In genomic region chr2:75422798-75423685, GRCm38 (mm10) we compare ENCODE assay signal across 14 mouse cellular contexts.
DNase-seq lines count a peak whose midpoint lies in the region; ATAC-seq and TF ChIP-seq lines count a peak whose summit lies in the region.
"Had no signal": no experiment of that assay in that cellular context is flagged by ENCODE, and none has a peak within 500 bp of the region (broad histone marks: within the 10 kb centered on the region; RNA-seq: fewer than 3 reads in every experiment).

No protein-coding gene starts in this region.

- H3K36me3 ChIP-seq in kidney, postnatal 0 days (ENCODE audit: insufficient read depth, low read length), result no peaks in the 10 kb centered on the region
- H3K36me3 ChIP-seq in hindbrain, embryonic 13.5 days, result no peaks in the 10 kb centered on the region
- no peaks in the 10 kb centered on the region for H3K36me3 ChIP-seq in midbrain, embryonic 13.5 days
- H3K36me3 ChIP-seq: liver, embryonic 13.5 days had no signal

- no peak overlapping the region for H3K27ac ChIP-seq in kidney, postnatal 0 days
- H3K27ac ChIP-seq in hindbrain, embryonic 13.5 days, result peak overlapping the region; percentile 88
- peak overlapping the region; percentile 90 for H3K27ac ChIP-seq in midbrain, embryonic 13.5 days
- H3K27ac ChIP-seq: liver, embryonic 13.5 days; macrophage had no signal

- intact Hi-C loops in heart, postnatal 25 days (cut with DNase I), result no loop called here

- H3K27me3 ChIP-seq in kidney, postnatal 0 days (ENCODE audit: insufficient read depth, low read length), result no peaks in the 10 kb centered on the region
- no peaks in the 10 kb centered on the region for H3K27me3 ChIP-seq in hindbrain, embryonic 13.5 days
- H3K27me3 ChIP-seq in midbrain, embryonic 13.5 days, result no peaks in the 10 kb centered on the region
- H3K27me3 ChIP-seq: liver, embryonic 13.5 days had no signal

- ATAC-seq in kidney, postnatal 0 days (replicated peaks; ENCODE audit: low FRiP score, low read depth), result no peak
- ATAC-seq in hindbrain, embryonic 13.5 days (ENCODE audit: low FRiP score), result peak; percentile 67; the same call in 1 of the 2 replicates
- 0 out of 2 replicates have a peak, but pooled peaks have one; percentile 34 for ATAC-seq in midbrain, embryonic 13.5 days
- no peak for ATAC-seq in erythroblast, adult 5-6 weeks (replicated peaks; ENCODE audit: low FRiP score, poor library complexity, severe bottlenecking)

- 52% methylated on average over 20 of the region's 20 CpGs for WGBS in kidney, postnatal 0 days
- WGBS in hindbrain, embryonic 13.5 days, result 53% methylated on average over 20 of the region's 20 CpGs
- WGBS in midbrain, embryonic 13.5 days, result 58% methylated on average over 20 of the region's 20 CpGs

- no peak for DNase-seq in kidney, postnatal 0 days (ENCODE audit: low spot score)
- no peak for DNase-seq in kidney, adult 11 months
- no peak for DNase-seq in heart, adult 11 months
- no peak for DNase-seq in heart, postnatal 25 days (ENCODE audit: low spot score)
- no peak for DNase-seq in cerebellum, adult 11-12 months
- DNase-seq: adrenal gland, adult 8-10 months; gastrocnemius, postnatal 36 days; heart, postnatal 10 days; layer of hippocampus, postnatal 36 days; liver, embryonic 13.5 days had no signal

- H3K9ac ChIP-seq in kidney, postnatal 0 days (ENCODE audit: low read depth, low read length), result no peak overlapping the region
- no peak overlapping the region for H3K9ac ChIP-seq in hindbrain, embryonic 13.5 days
- H3K9ac ChIP-seq in midbrain, embryonic 13.5 days (replicated peaks), result no peak overlapping the region
- H3K9ac ChIP-seq: liver, embryonic 13.5 days had no signal

- TF ChIP-seq CTCF in kidney, postnatal 0 days (IDR thresholded peaks at IDR 0.05; ENCODE audit: low read depth), result no peak

- H3K4me3 ChIP-seq in kidney, postnatal 0 days (replicated peaks; ENCODE audit: low read depth, low read length), result no peak overlapping the region
- no peak overlapping the region for H3K4me3 ChIP-seq in hindbrain, embryonic 13.5 days
- no peak overlapping the region for H3K4me3 ChIP-seq in midbrain, embryonic 13.5 days (replicated peaks)
- H3K4me3 ChIP-seq: liver, embryonic 13.5 days had no signal

- no peaks in the 10 kb centered on the region for H3K9me3 ChIP-seq in kidney, postnatal 0 days (replicated peaks; ENCODE audit: low read length)
- no peaks in the 10 kb centered on the region for H3K9me3 ChIP-seq in hindbrain, embryonic 13.5 days
- no peaks in the 10 kb centered on the region for H3K9me3 ChIP-seq in midbrain, embryonic 13.5 days
- H3K9me3 ChIP-seq: liver, embryonic 13.5 days had no signal

- H3K4me1 ChIP-seq in kidney, postnatal 0 days (replicated peaks; ENCODE audit: insufficient read depth, low read length), result no peaks in the 10 kb centered on the region
- peaks cover 34% of the 10 kb centered on the region for H3K4me1 ChIP-seq in hindbrain, embryonic 13.5 days (replicated peaks)
- H3K4me1 ChIP-seq in midbrain, embryonic 13.5 days (replicated peaks), result peaks cover 32% of the 10 kb centered on the region
- H3K4me1 ChIP-seq: liver, embryonic 13.5 days had no signal

- peak overlapping the region; percentile 23 for H3K4me2 ChIP-seq in kidney, postnatal 0 days (ENCODE audit: low read length)
- no peak overlapping the region for H3K4me2 ChIP-seq in hindbrain, embryonic 13.5 days
- 0 out of 2 replicates have a peak overlapping the region, but pooled peaks have one; percentile 5 for H3K4me2 ChIP-seq in midbrain, embryonic 13.5 days (replicated peaks)
- H3K4me2 ChIP-seq: liver, embryonic 13.5 days had no signal

Comparison
In these comparisons a context has a peak if more than half of its experiments do, and no peak if none do; other contexts are left out.
1. ATAC-seq: peak in hindbrain, embryonic 13.5 days (single experiment) and midbrain, embryonic 13.5 days (single experiment); none in kidney, postnatal 0 days (single experiment) and erythroblast, adult 5-6 weeks (single experiment).